23 mouse cellular contexts compared by ENCODE assay signal in the genomic region with DNA sequence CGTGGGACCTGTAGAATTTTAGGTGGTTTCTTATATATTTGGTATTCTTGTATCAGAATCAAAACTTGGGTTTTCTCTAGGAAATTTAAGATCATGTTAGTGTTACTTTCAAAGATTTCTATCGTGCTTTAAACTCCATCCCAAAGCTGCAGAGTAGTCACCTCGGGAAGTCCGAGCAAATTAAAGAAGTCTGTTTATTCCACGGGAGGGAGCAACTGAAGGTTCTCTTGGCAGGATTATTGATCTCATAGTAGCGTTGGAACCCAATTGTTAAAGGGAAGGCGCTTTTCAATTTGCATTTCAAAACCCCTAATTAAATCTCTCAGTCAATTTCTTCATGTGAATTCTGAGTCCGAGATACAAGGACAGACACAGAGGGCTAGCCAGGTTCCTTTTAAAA. TPM values are rescaled to one million over a fixed set of nuclear protein-coding genes. Genes with fewer than 3 reads are reported as not detected.
DNase-seq lines count a peak whose midpoint lies in the region; ATAC-seq and TF ChIP-seq lines count a peak whose summit lies in the region.
"Had no signal": no experiment of that assay in that cellular context is flagged by ENCODE, and none has a peak within 500 bp of the region (broad histone marks: within the 10 kb centered on the region; RNA-seq: fewer than 3 reads in every experiment).

No protein-coding gene starts in this region.

- H3K9me3 ChIP-seq in hindbrain, embryonic 12.5 days (replicated peaks), result no peaks in the 10 kb centered on the region
- H3K9me3 ChIP-seq in hindbrain, embryonic 11.5 days (ENCODE audit: control insufficient read depth, low read length), result no peaks in the 10 kb centered on the region
- no peaks in the 10 kb centered on the region for H3K9me3 ChIP-seq in forebrain, embryonic 14.5 days (replicated peaks; ENCODE audit: control insufficient read depth, low read length)
- no peaks in the 10 kb centered on the region for H3K9me3 ChIP-seq in limb, embryonic 12.5 days
- H3K9me3 ChIP-seq: embryonic facial prominence, embryonic 12.5 days; intestine, embryonic 15.5 days; liver, embryonic 15.5 days; lung, embryonic 15.5 days had no signal

- ATAC-seq in hindbrain, embryonic 12.5 days (ENCODE audit: low FRiP score), result no peak
- ATAC-seq in hindbrain, embryonic 11.5 days (ENCODE audit: low FRiP score), result no peak
- ATAC-seq in forebrain, embryonic 14.5 days, result peak; percentile 51; the same call in 1 of the 2 replicates
- ATAC-seq in limb, embryonic 12.5 days (ENCODE audit: insufficient number of reproducible peaks, insufficient read depth, low FRiP score, low TSS enrichment, low read depth), result no peak
- ATAC-seq: intestine, embryonic 15.5 days had no signal

- no peak overlapping the region for H3K4me3 ChIP-seq in hindbrain, embryonic 12.5 days
- H3K4me3 ChIP-seq in hindbrain, embryonic 11.5 days (ENCODE audit: low read depth, low read length), result no peak overlapping the region
- H3K4me3 ChIP-seq in forebrain, embryonic 14.5 days (ENCODE audit: low read depth, low read length), result no peak overlapping the region
- no peak overlapping the region for H3K4me3 ChIP-seq in limb, embryonic 12.5 days (replicated peaks)
- H3K4me3 ChIP-seq: embryonic facial prominence, embryonic 12.5 days; intestine, embryonic 15.5 days; left cerebral cortex, adult 2 months; liver, embryonic 15.5 days; lung, embryonic 15.5 days; megakaryocyte, embryonic 14.5 days had no signal

- no peak overlapping the region for H3K27ac ChIP-seq in hindbrain, embryonic 12.5 days
- H3K27ac ChIP-seq in hindbrain, embryonic 11.5 days (ENCODE audit: low read depth, low read length), result no peak overlapping the region
- H3K27ac ChIP-seq in forebrain, embryonic 14.5 days (ENCODE audit: low read depth, low read length), result peak overlapping the region; percentile 58; the same call in 1 of the 2 replicates
- H3K27ac ChIP-seq in limb, embryonic 12.5 days, result no peak overlapping the region
- H3K27ac ChIP-seq: embryonic facial prominence, embryonic 12.5 days; intestine, embryonic 15.5 days; left cerebral cortex, adult 2 months; liver, embryonic 15.5 days; lung, embryonic 15.5 days had no signal

- H3K9ac ChIP-seq in hindbrain, embryonic 12.5 days, result no peak overlapping the region
- no peak overlapping the region for H3K9ac ChIP-seq in hindbrain, embryonic 11.5 days (ENCODE audit: low read depth, low read length)
- H3K9ac ChIP-seq in forebrain, embryonic 14.5 days (ENCODE audit: low read length), result no peak overlapping the region
- no peak overlapping the region for H3K9ac ChIP-seq in limb, embryonic 12.5 days (replicated peaks)
- H3K9ac ChIP-seq: embryonic facial prominence, embryonic 12.5 days; intestine, embryonic 15.5 days; liver, embryonic 15.5 days; lung, embryonic 15.5 days had no signal

- no peak for TF ChIP-seq CTCF in brain, embryonic 14.5 days (IDR thresholded peaks at IDR 0.05; ENCODE audit: borderline replicate concordance, extremely low read depth, insufficient read depth, insufficient read length)

- no peaks in the 10 kb centered on the region for H3K36me3 ChIP-seq in hindbrain, embryonic 12.5 days
- H3K36me3 ChIP-seq in hindbrain, embryonic 11.5 days (ENCODE audit: control insufficient read depth, insufficient read depth, low read length), result no peaks in the 10 kb centered on the region
- H3K36me3 ChIP-seq in forebrain, embryonic 14.5 days (ENCODE audit: control insufficient read depth, insufficient read depth, low read length), result no peaks in the 10 kb centered on the region
- H3K36me3 ChIP-seq in limb, embryonic 12.5 days, result no peaks in the 10 kb centered on the region
- H3K36me3 ChIP-seq: embryonic facial prominence, embryonic 12.5 days; intestine, embryonic 15.5 days; liver, embryonic 15.5 days; lung, embryonic 15.5 days had no signal

- WGBS in hindbrain, embryonic 12.5 days, result 7% methylated on average over 8 of the region's 8 CpGs
- WGBS in hindbrain, embryonic 11.5 days, result 12% methylated on average over 8 of the region's 8 CpGs
- WGBS in forebrain, embryonic 14.5 days, result 1% methylated on average over 8 of the region's 8 CpGs
- 15% methylated on average over 8 of the region's 8 CpGs for WGBS in limb, embryonic 12.5 days

- H3K4me2 ChIP-seq in hindbrain, embryonic 12.5 days (replicated peaks), result peak overlapping the region; percentile 15; the same call in 1 of the 2 replicates
- no peak overlapping the region; the same call in 1 of the 2 replicates for H3K4me2 ChIP-seq in hindbrain, embryonic 11.5 days (replicated peaks; ENCODE audit: low read depth, low read length)
- H3K4me2 ChIP-seq in forebrain, embryonic 14.5 days (ENCODE audit: low read length), result peak overlapping the region; percentile 28; the same call in 1 of the 2 replicates
- peak overlapping the region; percentile 13; the same call in 1 of the 2 replicates for H3K4me2 ChIP-seq in limb, embryonic 12.5 days
- H3K4me2 ChIP-seq: embryonic facial prominence, embryonic 12.5 days; heart, embryonic 11.5 days; intestine, embryonic 15.5 days; liver, embryonic 15.5 days; lung, embryonic 15.5 days had no signal

- no peak for DNase-seq in hindbrain, embryonic 11.5 days (ENCODE audit: low spot score)
- peak; percentile 67 for DNase-seq in brain, embryonic 14.5 days (ENCODE audit: low read depth)
- DNase-seq in forebrain, embryonic 14.5 days (ENCODE audit: low spot score), result peak; percentile 51
- no peak for DNase-seq in spleen, postnatal 36 days (ENCODE audit: low spot score in 2 of 2)
- no peak for DNase-seq in heart, adult 18-20 months
- DNase-seq: adrenal gland, postnatal 36 days; cerebellum, adult 11 months; cerebellum, adult 9-11 months; kidney, adult 8-10 months; kidney, postnatal 10 days; liver; lung, postnatal 36 days; right cerebral cortex, adult 18-20 months; thymus, adult 18-20 months had no signal

- no peak for TF ChIP-seq POLR2A in brain, embryonic 14.5 days (IDR thresholded peaks at IDR 0.05; ENCODE audit: borderline replicate concordance, extremely low read depth, insufficient read depth, insufficient read length, poor library complexity, severe bottlenecking)

- H3K27me3 ChIP-seq in hindbrain, embryonic 12.5 days, result no peaks in the 10 kb centered on the region
- H3K27me3 ChIP-seq in hindbrain, embryonic 11.5 days (ENCODE audit: control insufficient read depth, insufficient read depth, low read length), result no peaks in the 10 kb centered on the region; the same call in 1 of the 2 replicates
- H3K27me3 ChIP-seq in forebrain, embryonic 14.5 days (replicated peaks; ENCODE audit: control insufficient read depth, insufficient read depth, low read length), result no peaks in the 10 kb centered on the region
- H3K27me3 ChIP-seq in limb, embryonic 12.5 days, result no peaks in the 10 kb centered on the region
- H3K27me3 ChIP-seq: embryonic facial prominence, embryonic 12.5 days; intestine, embryonic 15.5 days; liver, embryonic 15.5 days; lung, embryonic 15.5 days; megakaryocyte, embryonic 14.5 days had no signal

- peaks cover 15% of the 10 kb centered on the region for H3K4me1 ChIP-seq in hindbrain, embryonic 12.5 days
- no peaks in the 10 kb centered on the region for H3K4me1 ChIP-seq in hindbrain, embryonic 11.5 days (replicated peaks; ENCODE audit: control insufficient read depth, insufficient read depth, low read length)
- H3K4me1 ChIP-seq in forebrain, embryonic 14.5 days (ENCODE audit: control insufficient read depth, insufficient read depth, low read length), result peaks cover 15% of the 10 kb centered on the region
- peaks cover 8% of the 10 kb centered on the region for H3K4me1 ChIP-seq in limb, embryonic 12.5 days (replicated peaks)
- H3K4me1 ChIP-seq: intestine, embryonic 15.5 days; liver, embryonic 15.5 days; lung, embryonic 15.5 days had no signal

RNA-seq across cellular contexts. Expression of a gene that starts 38.9 kb away (rescaled TPM):
- polyA plus RNA-seq in hindbrain, embryonic 12.5 days (2016; fragmentation: Nextera tagmentation; extraction: Ambion mirVana), result 17.9 and 19.2 TPM in 2 replicates
- 18.0 and 20.1 TPM in 2 replicates for polyA plus RNA-seq in hindbrain, embryonic 11.5 days (2014; fragmentation: Nextera tagmentation; extraction: Ambion mirVana)
- polyA plus RNA-seq in brain, embryonic 14.5 days (2012; rRNA removed), result 7.8 and 9.0 TPM in 2 replicates
- polyA plus RNA-seq in forebrain, embryonic 14.5 days (2014; fragmentation: Nextera tagmentation; extraction: Ambion mirVana), result 12.9 and 13.1 TPM in 2 replicates
- polyA plus RNA-seq in limb, embryonic 12.5 days (2016; fragmentation: Nextera tagmentation; extraction: Ambion mirVana), result 15.9 and 16.2 TPM in 2 replicates
- total RNA-seq in heart, adult 18-20 months (2021), result 10 to 100 TPM; 31.9 to 39.9 TPM

Comparison
In these comparisons a context has a peak if more than half of its experiments do, and no peak if none do; other contexts are left out.
1. DNase-seq: peak in brain, embryonic 14.5 days (single experiment) and forebrain, embryonic 14.5 days (single experiment); none in hindbrain, embryonic 11.5 days (single experiment), spleen, postnatal 36 days (0 of 2) and heart, adult 18-20 months (0 of 2).